26 mouse cellular contexts compared by ENCODE assay signal in the genomic region with DNA sequence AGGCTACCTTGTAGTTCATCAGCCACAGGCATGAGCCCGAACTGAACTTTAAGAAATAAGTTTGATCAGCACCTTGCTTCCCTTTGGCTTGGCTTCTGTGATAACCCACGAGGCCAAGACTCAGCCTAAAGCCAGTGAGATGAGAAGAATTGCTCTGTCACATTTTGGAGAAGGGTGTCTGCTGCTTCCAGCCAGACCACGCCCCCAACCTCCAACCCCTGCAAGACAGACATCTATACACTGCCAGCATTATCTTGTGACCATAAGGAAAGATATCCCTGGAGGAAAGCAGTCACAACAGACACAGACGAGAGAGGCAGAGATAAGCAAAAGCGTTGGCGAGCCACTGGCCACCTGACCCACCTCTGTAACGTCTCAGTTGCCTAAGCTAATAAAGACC. TPM values are rescaled to one million over a fixed set of nuclear protein-coding genes. Genes with fewer than 3 reads are reported as not detected.
A peak's percentile ranks its signal among the peaks of the same experiment; 100 is the strongest.
DNase-seq lines count a peak whose midpoint lies in the region; ATAC-seq and TF ChIP-seq lines count a peak whose summit lies in the region.
"Had no signal": no experiment of that assay in that cellular context is flagged by ENCODE, and none has a peak within 500 bp of the region (broad histone marks: within the 10 kb centered on the region; RNA-seq: fewer than 3 reads in every experiment).

No protein-coding gene starts in this region.

- intact Hi-C loops in heart, adult 2 months (cut with DNase I) = no loop called here

- TF ChIP-seq POLR2A in heart, adult 2 months (IDR thresholded peaks at IDR 0.05; ENCODE audit: insufficient read depth, low read depth, low read length) = no peak

- no peaks in the 10 kb centered on the region for H3K27me3 ChIP-seq in heart, embryonic 13.5 days (replicated peaks)
- H3K27me3 ChIP-seq in heart, adult 2 months (ENCODE audit: control insufficient read depth, insufficient read depth, low read length) = no peaks in the 10 kb centered on the region
- H3K27me3 ChIP-seq in kidney, embryonic 15.5 days = no peaks in the 10 kb centered on the region; the same call in 1 of the 2 replicates
- H3K27me3 ChIP-seq: embryonic facial prominence, embryonic 13.5 days; forebrain, embryonic 15.5 days had no signal

- no peaks in the 10 kb centered on the region for H3K79me2 ChIP-seq in heart, adult 2 months (replicated peaks; ENCODE audit: control insufficient read depth, insufficient read depth, low read length)

- no peak for TF ChIP-seq CTCF in heart, adult 2 months (IDR thresholded peaks at IDR 0.05)

- no peaks in the 10 kb centered on the region for H3K9me3 ChIP-seq in heart, embryonic 13.5 days
- H3K9me3 ChIP-seq in kidney, embryonic 15.5 days (replicated peaks) = no peaks in the 10 kb centered on the region
- H3K9me3 ChIP-seq: embryonic facial prominence, embryonic 10.5 days; embryonic facial prominence, embryonic 13.5 days; forebrain, embryonic 12.5 days; forebrain, embryonic 15.5 days; hindbrain, embryonic 10.5 days had no signal

- H3K4me2 ChIP-seq in heart, embryonic 13.5 days = peak overlapping the region; percentile 15; the same call in 1 of the 2 replicates
- no peak overlapping the region for H3K4me2 ChIP-seq in kidney, embryonic 15.5 days
- H3K4me2 ChIP-seq: embryonic facial prominence, embryonic 13.5 days; forebrain, embryonic 12.5 days; forebrain, embryonic 15.5 days; hindbrain, embryonic 14.5 days had no signal

- no peaks in the 10 kb centered on the region for H3K36me3 ChIP-seq in heart, embryonic 13.5 days
- no peaks in the 10 kb centered on the region for H3K36me3 ChIP-seq in heart, adult 2 months (ENCODE audit: control insufficient read depth, insufficient read depth, low read length)
- no peaks in the 10 kb centered on the region for H3K36me3 ChIP-seq in kidney, embryonic 15.5 days
- H3K36me3 ChIP-seq: embryonic facial prominence, embryonic 10.5 days; embryonic facial prominence, embryonic 13.5 days; forebrain, embryonic 12.5 days; forebrain, embryonic 15.5 days; hindbrain, embryonic 10.5 days had no signal

- ATAC-seq in heart, embryonic 13.5 days (ENCODE audit: extremely low read depth, insufficient number of reproducible peaks, low FRiP score, low TSS enrichment) = no peak
- 0 out of 2 replicates have a peak, but pooled peaks have one; percentile 33 for ATAC-seq in kidney, embryonic 15.5 days (replicated peaks; ENCODE audit: low FRiP score)
- ATAC-seq: activated CD4-positive, CD25-positive, alpha-beta regulatory T cell, adult 4 months; forebrain, embryonic 15.5 days; intestine, postnatal 0 days had no signal

- peak; percentile 25 to 61 for DNase-seq in cerebellum, postnatal 10 days
- DNase-seq in cerebellum, adult 18-20 months = no peak
- no peak for DNase-seq in heart, adult 2 months
- no peak for DNase-seq in kidney, postnatal 25 days
- peak; percentile 8 for DNase-seq in ovary, postnatal 36 days (ENCODE audit: low spot score)
- DNase-seq in ovary, postnatal 14 days (ENCODE audit: low spot score) = no peak
- DNase-seq: adrenal gland, postnatal 10 days; adrenal gland, postnatal 36 days; cerebellum, adult 2 months; cerebellum, adult 9-11 months; cerebellum, postnatal 36 days; embryo, embryonic 11 days; gastrocnemius, postnatal 10 days; gastrocnemius, postnatal 36 days; heart, postnatal 36 days had no signal

- TF ChIP-seq EP300 in heart, adult 2 months (IDR thresholded peaks at IDR 0.05; ENCODE audit: insufficient read depth, low read depth, low read length) = no peak

- peaks cover 12% of the 10 kb centered on the region for H3K4me1 ChIP-seq in heart, embryonic 13.5 days
- no peaks in the 10 kb centered on the region for H3K4me1 ChIP-seq in heart, adult 2 months (ENCODE audit: control insufficient read depth, insufficient read depth, low read length)
- H3K4me1 ChIP-seq in kidney, embryonic 15.5 days = 0 out of 2 replicates have a peak, but pooled peaks cover 8% of the 10 kb centered on the region

- H3K27ac ChIP-seq in heart, embryonic 13.5 days (replicated peaks) = 0 out of 2 replicates have a peak overlapping the region, but pooled peaks have one; percentile 12
- H3K27ac ChIP-seq in heart, adult 2 months = no peak overlapping the region
- H3K27ac ChIP-seq in kidney, embryonic 15.5 days = no peak overlapping the region
- H3K27ac ChIP-seq: embryonic facial prominence, embryonic 10.5 days; embryonic facial prominence, embryonic 13.5 days; forebrain, embryonic 12.5 days; forebrain, embryonic 15.5 days; hindbrain, embryonic 10.5 days; hindbrain, embryonic 14.5 days had no signal

- no peak overlapping the region for H3K4me3 ChIP-seq in heart, embryonic 13.5 days
- H3K4me3 ChIP-seq in heart, adult 2 months = no peak overlapping the region
- no peak overlapping the region for H3K4me3 ChIP-seq in kidney, embryonic 15.5 days (replicated peaks)
- H3K4me3 ChIP-seq: embryonic facial prominence, embryonic 10.5 days; embryonic facial prominence, embryonic 13.5 days; erythroblast, embryonic 14.5 days; forebrain, embryonic 12.5 days; forebrain, embryonic 15.5 days; hindbrain, embryonic 10.5 days had no signal

- no peak overlapping the region for H3K9ac ChIP-seq in heart, embryonic 13.5 days
- no peak overlapping the region for H3K9ac ChIP-seq in heart, adult 2 months (ENCODE audit: low read depth, low read length)
- no peak overlapping the region for H3K9ac ChIP-seq in kidney, embryonic 15.5 days
- H3K9ac ChIP-seq: embryonic facial prominence, embryonic 13.5 days; forebrain, embryonic 12.5 days; forebrain, embryonic 15.5 days; hindbrain, embryonic 14.5 days had no signal

- WGBS in heart, embryonic 13.5 days = 9% methylated on average over 7 of the region's 7 CpGs
- WGBS in heart, adult 2 months = 25% methylated on average over 7 of the region's 7 CpGs
- 39% methylated on average over 7 of the region's 7 CpGs for WGBS in kidney, embryonic 15.5 days

RNA-seq across cellular contexts. Expression of a gene that starts 39.0 kb away (rescaled TPM):
- 36.7 and 38.3 TPM in 2 replicates for polyA plus RNA-seq in heart, embryonic 13.5 days (2015; fragmentation: Nextera tagmentation; extraction: Ambion mirVana)
- total RNA-seq in heart, adult 2 months (2021) = 10 to 100 TPM in 1 of 2 experiments, 1 to 10 TPM in 1; 9.3 to 17.7 TPM
- 4.3 and 5.7 TPM in 2 replicates for polyA plus RNA-seq in heart, adult 2 months (2012; rRNA removed)
- polyA plus RNA-seq in kidney, embryonic 15.5 days (2015; fragmentation: Nextera tagmentation; extraction: Ambion mirVana) = 7.0 and 7.3 TPM in 2 replicates

Comparison
In these comparisons a context has a peak if more than half of its experiments do, and no peak if none do; other contexts are left out.
1. DNase-seq: peak in cerebellum, postnatal 10 days (2 of 2) and ovary, postnatal 36 days (single experiment); none in cerebellum, adult 18-20 months (0 of 2), heart, adult 2 months (0 of 2), kidney, postnatal 25 days (0 of 2) and ovary, postnatal 14 days (single experiment).